Mouse (Mus musculus) neural tube, embryonic 15.5 days (tissue): Measurements from ENCODE around the gene Taf8. TPM values are rescaled to one million over a fixed set of nuclear protein-coding genes. Genes with fewer than 3 reads are reported as not detected.
A peak's percentile ranks its signal among the peaks of the same experiment; 100 is the strongest.
"Not testable (repeated sequence)": the region's sequence is repeated elsewhere in the genome, so short reads cannot be mapped to it uniquely, and the experiment has no call there.

Experiments
- ATAC-seq: fragments of 200-750 bp; cut with Nextera tagmentation; 2 replicates; pipeline ENCODE4 v1.8.0; 2017; ENCODE audit warnings: mild to moderate bottlenecking, moderate TSS enrichment, moderate library complexity; ENCODE audit not compliant: low FRiP score
- H3K27ac ChIP-seq: fragments of 300-500 bp; sonication (generic); replicated peaks from 2 replicates; pipeline ENCODE4 v1.5.1; 2015; ENCODE audit warnings: mild to moderate bottlenecking, inconsistent platforms
- H3K27me3 ChIP-seq: fragments of 300-500 bp; sonication (generic); replicated peaks from 2 replicates; pipeline ENCODE4 v1.6.1; 2015; ENCODE audit warnings: inconsistent platforms
- H3K36me3 ChIP-seq: fragments of 300-500 bp; sonication (generic); 2 replicates; pipeline ENCODE4 v1.6.1; 2015; ENCODE audit warnings: inconsistent platforms
- H3K4me1 ChIP-seq: fragments of 300-500 bp; sonication (generic); 2 replicates; pipeline ENCODE4 v1.6.1; 2015; ENCODE audit warnings: inconsistent platforms
- H3K4me2 ChIP-seq: fragments of 300-500 bp; sonication (generic); 2 replicates; pipeline ENCODE4 v1.6.1; 2015; ENCODE audit warnings: inconsistent platforms, mild to moderate bottlenecking, moderate library complexity
- H3K4me3 ChIP-seq: fragments of 300-500 bp; sonication (generic); replicated peaks from 2 replicates; pipeline ENCODE4 v1.5.1; 2015; ENCODE audit warnings: mild to moderate bottlenecking, inconsistent platforms
- H3K9ac ChIP-seq: fragments of 300-500 bp; sonication (generic); replicated peaks from 2 replicates; pipeline ENCODE4 v1.6.1; 2015; ENCODE audit warnings: mild to moderate bottlenecking, inconsistent platforms
- H3K9me3 ChIP-seq: fragments of 300-500 bp; sonication (generic); replicated peaks from 2 replicates; pipeline ENCODE4 v1.6.1; 2016; ENCODE audit warnings: inconsistent platforms
- WGBS: fragments of 180-500 bp; shearing (Covaris S2); methylation state at CpG from one replicate; pipeline ENCODE4 v1.1.7; 2015; ENCODE audit warnings: mixed read lengths; 5-methylcytosine and 5-hydroxymethylcytosine counted together
- polyA plus RNA-seq: library from polyadenylated mRNA; unstranded; fragments of >200 nt; fragmentation: Nextera tagmentation; extraction: Ambion mirVana; gene quantifications from 2 replicates; pipeline ENCODE4 v1.2.1, GENCODE M21; 2015

Taf8 gene
- polyA plus RNA-seq, 1 experiment from 2014 or later = 19.5 TPM

- H3K4me2 ChIP-seq = peak overlapping the region; percentile 70
- H3K4me3 ChIP-seq = no peak overlapping the region
- no peaks in the 10 kb centered on the region for H3K27me3 ChIP-seq
- peaks cover 28% of the 10 kb centered on the region for H3K4me1 ChIP-seq
- no peak for ATAC-seq
- WGBS = 70% methylated on average over 5 of the region's 5 CpGs
- H3K27ac ChIP-seq = no peak overlapping the region; the same call in 1 of the 2 replicates
- no peaks in the 10 kb centered on the region for H3K9me3 ChIP-seq
- H3K36me3 ChIP-seq = peaks cover 3% of the 10 kb centered on the region; the same call in 1 of the 2 replicates
- H3K9ac ChIP-seq = no peak overlapping the region
These were observed 2.1 kb upstream of the Taf8 start for GRCm38 (mm10) chr17:47504228-47504627.

- Histone ChIP-seq H3K9ac (no peak overlapping the region), H3K4me2 (no peak overlapping the region), H3K4me3 (no peak overlapping the region), H3K27ac (no peak overlapping the region), H3K27me3 (no peaks in the 10 kb centered on the region), H3K9me3 (no peaks in the 10 kb centered on the region), H3K4me1 (peaks cover 28% of the 10 kb centered on the region), H3K36me3 (peaks cover 8% of the 10 kb centered on the region)
- no peak for ATAC-seq
These were observed 1.6 kb upstream of the Taf8 start for GRCm38 (mm10) chr17:47503689-47504088.

DNA sequence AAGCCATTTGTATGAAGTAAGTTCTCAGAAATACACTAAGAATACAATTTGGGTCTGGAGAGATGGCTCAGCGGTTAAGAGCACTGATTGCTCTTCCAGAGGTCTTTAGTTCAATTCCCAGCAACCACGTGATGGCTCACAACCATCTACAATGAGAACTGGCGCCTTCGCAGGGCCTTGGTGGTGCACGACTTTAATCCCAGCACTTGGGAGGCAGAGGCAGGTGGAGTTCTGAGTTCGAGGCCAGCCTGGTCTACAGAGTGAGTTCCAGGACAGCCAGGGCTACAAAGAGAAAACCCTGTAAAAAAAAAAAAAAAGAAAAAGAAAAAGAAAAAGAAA, 584 bp upstream of the Taf8 start:
- 73% methylated on average over 6 of the region's 6 CpGs for WGBS
- H3K4me3 ChIP-seq = peak overlapping the region; percentile 76; the same call in 1 of the 2 replicates
- peaks cover 15% of the 10 kb centered on the region for H3K36me3 ChIP-seq
- not testable (repeated sequence) for H3K9ac ChIP-seq, H3K9me3 ChIP-seq, H3K27me3 ChIP-seq, ATAC-seq, H3K27ac ChIP-seq
- peak overlapping the region; percentile 73 for H3K4me2 ChIP-seq
- H3K4me1 ChIP-seq = peaks cover 20% of the 10 kb centered on the region

DNA sequence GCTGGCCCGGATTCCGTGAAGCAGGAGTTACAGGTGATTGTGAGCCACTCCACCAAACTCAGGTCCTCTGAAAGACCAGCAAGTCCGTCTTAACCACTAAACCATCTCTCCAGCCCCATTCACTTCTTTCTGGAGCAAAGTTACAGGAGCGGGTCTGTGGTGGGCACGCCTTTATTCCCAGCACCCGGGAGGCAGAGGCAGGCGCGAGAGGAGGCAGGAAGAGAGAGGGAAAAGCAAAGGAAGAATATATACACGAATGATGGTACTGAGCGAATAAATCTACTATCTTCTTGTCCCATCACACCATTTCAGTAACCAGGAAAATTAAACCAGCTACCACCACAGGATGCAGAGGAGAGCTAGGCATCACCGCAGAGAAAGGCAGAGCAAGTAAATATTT, 561 bp downstream of the Taf8 start:
- Histone ChIP-seq H3K27ac (peak overlapping the region; percentile 86; the same call in 1 of the 2 replicates), H3K4me2 (peak overlapping the region; percentile 73), H3K27me3 (no peaks in the 10 kb centered on the region), H3K4me1 (peaks cover 20% of the 10 kb centered on the region), H3K9ac (peak overlapping the region; percentile 78), H3K36me3 (peaks cover 23% of the 10 kb centered on the region), H3K4me3 (peak overlapping the region; percentile 76), H3K9me3 (no peaks in the 10 kb centered on the region)
- WGBS = 7% methylated on average over 11 of the region's 11 CpGs
- no peak; the same call in 1 of the 2 replicates for ATAC-seq

DNA sequence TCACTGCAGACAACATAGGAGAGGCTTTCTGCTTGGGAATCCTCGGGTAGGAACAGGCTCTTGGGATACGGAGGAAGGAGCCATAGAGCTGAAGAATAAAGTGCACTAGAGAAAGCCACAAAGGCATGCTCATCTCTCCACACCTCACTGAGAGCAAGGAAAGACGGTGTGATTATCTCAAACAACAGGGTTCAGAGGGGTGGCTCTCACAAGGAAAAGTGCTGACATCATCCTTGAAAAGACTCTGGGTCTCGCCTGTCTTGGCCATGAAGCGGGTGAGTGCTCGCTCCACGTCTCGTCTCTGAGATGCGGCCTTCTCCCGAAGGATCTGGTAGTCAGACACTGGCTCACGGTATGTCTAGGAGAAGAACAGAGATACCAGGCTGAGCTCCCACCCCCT, 8.0 kb downstream of the Taf8 start:
- no peak overlapping the region for H3K4me2 ChIP-seq
- H3K9ac ChIP-seq = no peak overlapping the region
- no peaks in the 10 kb centered on the region for H3K4me1 ChIP-seq
- H3K27me3 ChIP-seq = no peaks in the 10 kb centered on the region
- ATAC-seq = no peak
- peaks cover 85% of the 10 kb centered on the region for H3K36me3 ChIP-seq
- 93% methylated on average over 11 of the region's 11 CpGs for WGBS
- no peaks in the 10 kb centered on the region for H3K9me3 ChIP-seq
- H3K4me3 ChIP-seq = no peak overlapping the region
- no peak overlapping the region for H3K27ac ChIP-seq

GRCm38 (mm10) chr17:47493653-47494052, 8.4 kb downstream of the Taf8 start:
- no peak overlapping the region for H3K9ac ChIP-seq
- WGBS = 91% methylated on average over 6 of the region's 6 CpGs
- H3K4me2 ChIP-seq = no peak overlapping the region
- H3K27ac ChIP-seq = no peak overlapping the region
- H3K27me3 ChIP-seq = no peaks in the 10 kb centered on the region
- peaks cover 85% of the 10 kb centered on the region for H3K36me3 ChIP-seq
- ATAC-seq = no peak
- H3K9me3 ChIP-seq = no peaks in the 10 kb centered on the region
- H3K4me1 ChIP-seq = no peaks in the 10 kb centered on the region
- no peak overlapping the region for H3K4me3 ChIP-seq

DNA sequence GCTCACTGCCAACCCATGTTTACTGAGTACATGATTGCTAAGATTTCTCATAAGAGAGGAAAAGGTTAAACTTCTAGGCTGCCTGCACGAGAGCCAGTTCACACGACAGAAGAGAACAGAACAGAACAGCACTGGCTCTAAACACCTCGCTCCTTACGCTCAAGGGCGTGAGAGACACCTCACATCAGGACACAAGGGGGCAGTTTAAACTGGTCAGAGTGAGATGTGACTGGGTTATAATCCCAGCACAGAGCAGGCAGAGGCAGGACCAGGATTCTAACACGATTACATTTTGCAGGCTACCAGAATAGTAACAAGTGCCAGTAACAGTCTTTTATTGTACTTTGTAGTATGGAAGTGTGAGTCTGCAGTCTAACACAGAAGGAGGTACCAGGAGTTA, 9.4 kb downstream of the Taf8 start:
- peaks cover 83% of the 10 kb centered on the region for H3K36me3 ChIP-seq
- no peak overlapping the region for H3K4me3 ChIP-seq
- WGBS = 81% methylated on average over 6 of the region's 6 CpGs
- no peak for ATAC-seq
- no peak overlapping the region for H3K9ac ChIP-seq
- H3K4me2 ChIP-seq = no peak overlapping the region
- no peak overlapping the region for H3K27ac ChIP-seq
- no peaks in the 10 kb centered on the region for H3K4me1 ChIP-seq
- H3K27me3 ChIP-seq = no peaks in the 10 kb centered on the region
- no peaks in the 10 kb centered on the region for H3K9me3 ChIP-seq

DNA sequence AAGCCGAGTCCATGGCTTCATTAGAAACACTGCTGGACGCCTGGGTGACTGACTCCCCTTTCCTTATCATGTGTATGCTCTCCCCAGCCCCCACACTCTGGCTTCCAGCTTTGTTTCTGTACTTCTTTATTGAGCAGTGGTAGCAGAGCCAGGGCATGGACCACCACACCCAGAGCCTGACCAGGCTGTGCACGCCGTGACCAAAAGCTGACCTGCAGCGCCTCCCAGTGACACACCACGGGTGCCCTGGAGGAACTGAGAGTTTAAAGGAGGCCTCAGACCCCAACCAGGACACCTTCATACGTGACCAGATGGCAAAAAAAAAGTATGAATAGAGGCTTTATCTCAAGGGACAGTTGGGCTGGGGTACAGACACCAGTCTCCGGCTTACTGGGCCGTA, 11.3 kb downstream of the Taf8 start:
- ATAC-seq = no peak
- H3K4me3 ChIP-seq = no peak overlapping the region
- WGBS = 88% methylated on average over 9 of the region's 9 CpGs
- H3K27ac ChIP-seq = no peak overlapping the region
- peaks cover 3% of the 10 kb centered on the region; the same call in 1 of the 2 replicates for H3K4me1 ChIP-seq
- H3K9me3 ChIP-seq = no peaks in the 10 kb centered on the region
- no peak overlapping the region for H3K9ac ChIP-seq
- H3K27me3 ChIP-seq = no peaks in the 10 kb centered on the region
- peaks cover 69% of the 10 kb centered on the region for H3K36me3 ChIP-seq
- no peak overlapping the region for H3K4me2 ChIP-seq

DNA sequence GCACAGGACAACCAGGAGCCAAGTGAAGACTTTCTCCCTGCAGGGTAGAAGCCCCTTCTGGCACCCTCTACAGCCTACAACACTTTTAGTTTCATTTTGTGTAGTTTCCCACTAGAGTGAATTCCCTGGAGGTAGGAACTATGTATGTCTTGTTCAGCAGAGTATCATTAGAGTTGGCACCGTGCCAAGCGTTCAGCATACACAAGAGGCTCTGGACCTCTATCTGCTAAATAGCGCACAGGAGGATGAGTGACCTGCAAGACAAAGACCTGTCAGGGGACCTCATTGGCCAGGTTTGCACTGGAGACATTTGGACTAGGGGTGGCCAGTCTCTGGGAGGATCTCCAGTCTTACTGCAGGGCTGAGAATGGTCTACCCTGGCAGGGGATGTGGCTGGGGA, 16.3 kb downstream of the Taf8 start:
- 78% methylated on average over 3 of the region's 3 CpGs for WGBS
- H3K4me3 ChIP-seq = no peak overlapping the region
- no peak overlapping the region for H3K4me2 ChIP-seq
- H3K27me3 ChIP-seq = no peaks in the 10 kb centered on the region
- H3K9ac ChIP-seq = no peak overlapping the region
- no peak overlapping the region for H3K27ac ChIP-seq
- H3K9me3 ChIP-seq = no peaks in the 10 kb centered on the region
- H3K36me3 ChIP-seq = peaks cover 25% of the 10 kb centered on the region
- ATAC-seq = no peak
- peaks cover 20% of the 10 kb centered on the region; the same call in 1 of the 2 replicates for H3K4me1 ChIP-seq

GRCm38 (mm10) chr17:47484993-47485392, 17.1 kb downstream of the Taf8 start:
- H3K36me3 ChIP-seq = peaks cover 17% of the 10 kb centered on the region
- H3K27me3 ChIP-seq = no peaks in the 10 kb centered on the region
- H3K27ac ChIP-seq = 0 out of 2 replicates have a peak overlapping the region, but pooled peaks have one; percentile 23
- H3K4me3 ChIP-seq = no peak overlapping the region
- H3K9ac ChIP-seq = no peak overlapping the region
- no peak for ATAC-seq
- no peak overlapping the region for H3K4me2 ChIP-seq
- H3K9me3 ChIP-seq = no peaks in the 10 kb centered on the region
- H3K4me1 ChIP-seq = peaks cover 20% of the 10 kb centered on the region; the same call in 1 of the 2 replicates
- WGBS = 9% methylated on average over 3 of the region's 3 CpGs

DNA sequence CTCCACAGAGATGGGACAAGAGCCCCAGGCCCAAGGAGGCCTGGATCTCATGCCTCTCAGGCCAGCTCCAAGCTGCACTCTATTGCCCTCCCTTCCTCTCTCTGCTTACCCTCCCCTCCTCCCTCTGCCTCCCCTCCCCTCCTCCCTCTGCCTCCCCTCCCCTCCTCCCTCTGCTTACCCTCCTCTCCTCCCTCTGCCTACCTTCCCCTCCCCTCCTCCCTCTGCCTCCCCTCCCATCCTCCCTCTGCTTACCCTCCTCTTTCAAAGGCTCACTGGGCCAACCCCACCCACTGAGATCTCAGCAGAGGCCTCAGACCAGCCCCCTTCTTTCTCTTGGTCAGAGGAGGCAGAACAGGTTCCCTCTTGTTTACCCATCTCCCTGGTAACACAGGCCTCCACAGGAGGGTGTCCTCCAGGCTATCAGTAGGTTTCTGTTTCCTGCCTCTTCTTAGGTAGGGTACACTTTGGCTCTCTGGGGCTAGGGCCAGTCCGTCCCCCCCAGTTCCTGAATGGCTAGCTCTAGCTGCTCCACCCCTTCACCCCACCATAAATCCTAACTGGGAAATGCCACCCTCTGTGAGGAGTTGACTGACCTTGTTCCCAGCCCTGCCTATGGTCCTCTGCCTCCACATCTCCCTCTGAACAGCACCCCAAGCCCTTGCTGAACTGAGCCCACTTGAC, 17.7 kb downstream of the Taf8 start:
- WGBS = 11% methylated on average over 1 of the region's 1 CpGs
- ATAC-seq = peak; percentile 42
- Histone ChIP-seq H3K36me3 (peaks cover 11% of the 10 kb centered on the region; the same call in 1 of the 2 replicates), H3K4me1 (peaks cover 20% of the 10 kb centered on the region; the same call in 1 of the 2 replicates), H3K9ac (no peak overlapping the region), H3K27me3 (no peaks in the 10 kb centered on the region), H3K9me3 (no peaks in the 10 kb centered on the region), H3K4me2 (no peak overlapping the region), H3K4me3 (no peak overlapping the region), H3K27ac (0 out of 2 replicates have a peak overlapping the region, but pooled peaks have one; percentile 23)

DNA sequence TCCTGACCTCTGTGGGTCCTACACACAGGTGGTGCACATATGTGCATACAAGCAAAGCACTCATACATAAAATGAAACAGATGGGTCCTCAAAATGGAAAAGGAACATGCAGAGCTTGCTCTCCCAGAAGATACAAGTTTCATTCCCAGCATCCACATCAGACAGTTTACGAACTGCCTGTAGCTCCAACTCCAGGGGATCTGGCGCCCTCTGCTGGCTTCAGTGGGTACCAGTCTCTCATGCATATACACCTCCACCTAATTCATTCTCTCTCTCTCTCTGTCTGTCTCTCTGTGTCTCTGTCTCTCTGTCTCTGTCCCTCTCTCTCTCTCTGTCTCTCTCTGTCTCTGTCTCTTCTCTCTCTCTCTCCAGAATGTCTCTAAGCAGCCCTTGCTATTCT, 19.7 kb downstream of the Taf8 start:
- WGBS = 50% methylated on average over 2 of the region's 2 CpGs
- H3K4me1 ChIP-seq = peaks cover 20% of the 10 kb centered on the region; the same call in 1 of the 2 replicates
- no peak for ATAC-seq
- no peaks in the 10 kb centered on the region for H3K9me3 ChIP-seq
- no peak overlapping the region for H3K9ac ChIP-seq
- H3K36me3 ChIP-seq = no peaks in the 10 kb centered on the region
- no peaks in the 10 kb centered on the region for H3K27me3 ChIP-seq
- H3K4me2 ChIP-seq = no peak overlapping the region
- no peak overlapping the region for H3K27ac ChIP-seq
- no peak overlapping the region for H3K4me3 ChIP-seq
